Mouse (Mus musculus): ENCODE measurements around the gene Zwilch.

DNA sequence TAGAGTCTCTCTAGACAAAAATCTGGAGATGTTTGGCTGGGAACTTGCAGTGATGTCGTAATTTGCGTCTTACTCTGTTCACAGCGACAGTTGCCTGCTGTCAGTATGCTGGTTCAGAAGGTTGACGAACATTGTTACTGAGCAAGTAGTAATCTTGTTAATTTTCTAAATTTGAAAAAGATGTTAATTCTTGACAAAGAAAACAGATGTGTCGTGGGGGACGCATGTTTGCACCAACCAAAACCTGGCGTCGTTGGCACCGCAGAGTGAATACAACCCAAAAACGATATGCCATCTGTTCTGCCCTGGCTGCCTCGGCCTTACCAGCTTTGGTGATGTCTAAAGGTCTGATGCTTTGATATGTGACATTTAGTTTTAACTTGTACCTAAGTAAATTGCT, 2.5 kb upstream of the Zwilch start:
- no peak for TF ChIP-seq CTCF (conservative IDR thresholded peaks at IDR 0.05; ENCODE audit: low read length)
- no peak for TF ChIP-seq NANOG (IDR thresholded peaks at IDR 0.05; ENCODE audit: borderline replicate concordance, low read length)
- no peak for TF ChIP-seq POU5F1 (IDR thresholded peaks at IDR 0.05; ENCODE audit: borderline replicate concordance, low read length)

All from E14TG2a.4 (cell line).